Mouse (Mus musculus): Measurements from ENCODE around the gene 1700029I15Rik.
A peak's percentile ranks its signal among the peaks of the same experiment; 100 is the strongest.
"Not testable (repeated sequence)": the region's sequence is repeated elsewhere in the genome, so short reads cannot be mapped to it uniquely, and the experiment has no call there.

1700029I15Rik gene

DNA sequence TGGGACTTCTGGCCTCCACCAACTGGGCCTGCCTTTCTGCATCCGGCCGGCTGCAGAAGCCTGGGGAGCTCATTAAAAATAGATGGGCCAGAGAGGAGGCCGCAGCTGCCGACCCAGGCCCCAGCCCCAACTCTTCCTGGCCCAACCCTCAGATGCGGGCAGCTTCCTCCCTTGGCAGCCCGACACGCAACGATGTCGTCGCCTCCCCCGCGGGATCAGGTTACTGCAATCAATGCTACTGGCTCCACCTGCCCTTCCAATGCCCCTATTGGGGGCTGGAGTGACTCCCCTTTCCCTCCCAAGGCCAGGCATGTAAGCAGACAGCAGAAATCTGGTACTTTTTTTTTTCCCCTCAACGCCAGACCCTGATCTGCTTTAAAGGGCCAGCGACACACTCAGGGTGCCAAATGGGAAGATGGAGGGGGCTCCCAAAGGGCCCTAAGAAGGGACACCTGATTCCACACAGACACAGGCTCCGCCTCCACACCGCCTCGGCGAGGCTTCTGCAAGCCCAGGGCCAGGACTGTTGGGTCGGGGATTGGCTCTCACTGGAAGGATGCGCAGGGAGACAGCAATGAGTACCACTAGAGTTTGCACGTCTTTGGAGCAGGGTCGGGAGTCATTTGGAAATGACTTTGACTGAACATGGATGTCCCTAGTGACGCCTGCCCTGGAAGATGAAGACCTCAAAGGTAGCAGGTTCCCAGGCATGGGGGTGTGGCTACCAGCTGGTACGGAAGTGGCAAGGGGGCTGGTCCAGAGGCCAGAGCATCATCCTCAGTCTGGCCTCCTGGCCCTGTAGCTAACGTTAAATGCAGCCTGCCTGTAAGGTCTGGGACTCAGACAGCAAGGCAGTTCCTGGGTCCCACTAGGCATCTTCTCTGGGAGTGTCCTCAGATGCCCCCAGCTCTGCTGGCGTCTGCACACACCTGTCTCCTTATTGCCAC is 10.3 kb downstream of the 1700029I15Rik start:
- DNase-seq (ENCODE audit: low spot score), result no peak

DNA sequence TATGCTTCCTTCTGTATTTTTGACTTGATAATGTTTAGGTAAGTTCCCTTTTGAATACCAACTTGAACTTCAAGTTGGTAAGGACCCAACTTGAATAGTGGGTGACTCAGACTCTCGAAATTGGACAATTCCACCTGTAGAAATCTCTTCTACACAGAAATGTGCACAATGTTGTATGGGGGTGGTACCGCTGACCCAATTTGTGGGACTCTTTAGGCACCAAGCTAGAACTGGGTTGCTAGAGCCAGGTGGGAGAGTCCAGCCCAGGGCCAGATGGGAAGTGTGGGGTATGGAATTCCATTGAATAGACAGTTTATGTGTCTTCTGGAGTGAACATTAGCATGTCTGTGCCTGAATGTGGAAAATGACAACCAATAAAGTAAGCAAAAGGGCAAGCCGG is 13.2 kb downstream of the 1700029I15Rik start:
- no peak for DNase-seq (ENCODE audit: low spot score)

DNA sequence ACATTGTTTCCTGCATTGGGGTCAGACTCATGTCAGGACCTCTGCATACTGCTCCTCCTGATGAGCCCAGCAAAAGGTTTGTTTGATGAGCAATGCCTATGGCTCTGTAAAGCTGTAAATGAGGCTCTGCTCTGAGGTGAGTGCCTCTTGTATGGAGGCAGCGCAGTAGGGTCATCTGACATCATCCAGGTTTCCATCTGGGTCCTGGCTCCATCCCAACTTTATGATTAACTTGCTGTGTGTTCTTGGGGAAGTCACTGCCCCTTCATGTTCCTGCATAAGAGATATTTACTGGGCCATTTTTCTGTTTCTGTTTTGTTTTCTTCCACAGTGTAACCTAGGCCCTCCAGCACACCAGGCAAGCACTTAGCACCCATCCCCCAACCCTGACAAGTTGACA is 15.1 kb downstream of the 1700029I15Rik start:
- DNase-seq (ENCODE audit: low spot score), result no peak

DNA sequence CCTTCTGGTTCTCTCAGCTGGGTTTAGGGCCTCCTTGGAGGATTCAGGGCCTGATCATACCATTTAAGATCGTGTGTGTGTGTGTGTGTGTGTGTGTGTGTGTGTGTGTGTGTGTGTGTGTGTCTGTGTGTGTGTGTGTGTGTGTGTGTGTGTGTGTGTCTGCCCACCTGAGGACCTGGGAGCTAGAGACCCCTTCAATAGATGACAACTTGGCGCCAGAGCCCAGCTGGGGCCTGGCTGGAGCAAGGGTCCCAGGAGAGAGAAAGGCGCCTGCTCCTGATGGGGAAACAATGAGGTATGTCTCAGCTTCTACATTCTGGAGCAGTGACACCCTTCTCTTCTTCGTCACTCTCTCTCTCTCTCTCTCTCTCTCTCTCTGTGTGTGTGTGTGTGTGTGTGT is 17.5 kb downstream of the 1700029I15Rik start:
- DNase-seq (ENCODE audit: low spot score), result not testable (repeated sequence)

DNA sequence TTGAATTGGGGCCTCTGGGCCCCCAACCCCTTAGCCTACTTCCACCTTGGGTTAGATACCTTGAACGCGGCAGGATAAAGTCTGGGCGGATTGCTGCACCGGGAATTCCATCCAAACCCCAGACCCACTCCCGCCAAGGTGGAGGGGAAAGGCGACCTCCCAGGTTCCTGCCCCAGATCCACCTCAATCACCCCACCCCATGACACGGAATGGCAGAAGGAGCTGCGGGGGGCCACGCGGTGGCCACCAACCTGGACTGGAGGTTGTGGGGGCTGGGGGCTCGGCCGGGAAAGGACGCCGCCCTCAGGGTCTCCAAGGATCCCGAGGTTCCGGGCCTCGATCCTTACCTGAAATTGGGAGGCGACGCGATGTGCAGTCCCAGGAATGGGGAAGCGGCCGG is 18.3 kb downstream of the 1700029I15Rik start:
- no peak for DNase-seq (ENCODE audit: low spot score)

DNA sequence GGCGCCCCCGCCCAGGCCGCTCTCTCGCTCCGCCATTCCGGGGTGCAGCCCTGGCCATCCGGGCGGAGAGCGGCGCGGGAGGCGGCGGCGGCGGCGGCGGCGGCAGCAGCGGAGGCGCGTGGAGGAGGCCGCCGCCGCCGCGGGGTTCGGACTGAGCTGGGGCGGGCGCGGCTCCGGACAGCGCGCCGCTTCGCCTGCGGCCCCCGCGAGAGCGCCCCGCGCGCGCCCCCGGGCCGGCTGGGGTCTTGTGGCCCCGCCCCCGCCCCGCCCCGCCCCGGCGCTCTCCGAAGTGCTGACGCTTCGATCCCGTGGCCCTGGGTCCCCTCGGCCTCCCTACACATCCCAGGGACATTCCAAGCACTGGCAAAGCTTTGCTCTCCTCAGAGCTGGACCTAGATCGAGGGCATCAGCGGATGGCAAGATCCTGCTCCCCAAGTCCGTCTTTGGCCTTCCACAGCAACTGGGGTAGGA is 18.8 kb downstream of the 1700029I15Rik start, which contains the start of gene Mapk8ip1:
Gene Mapk8ip1 (minus strand): TSS at position 173 of the 471 bp plus-strand sequence.
- no peak for DNase-seq (ENCODE audit: low spot score)

DNA sequence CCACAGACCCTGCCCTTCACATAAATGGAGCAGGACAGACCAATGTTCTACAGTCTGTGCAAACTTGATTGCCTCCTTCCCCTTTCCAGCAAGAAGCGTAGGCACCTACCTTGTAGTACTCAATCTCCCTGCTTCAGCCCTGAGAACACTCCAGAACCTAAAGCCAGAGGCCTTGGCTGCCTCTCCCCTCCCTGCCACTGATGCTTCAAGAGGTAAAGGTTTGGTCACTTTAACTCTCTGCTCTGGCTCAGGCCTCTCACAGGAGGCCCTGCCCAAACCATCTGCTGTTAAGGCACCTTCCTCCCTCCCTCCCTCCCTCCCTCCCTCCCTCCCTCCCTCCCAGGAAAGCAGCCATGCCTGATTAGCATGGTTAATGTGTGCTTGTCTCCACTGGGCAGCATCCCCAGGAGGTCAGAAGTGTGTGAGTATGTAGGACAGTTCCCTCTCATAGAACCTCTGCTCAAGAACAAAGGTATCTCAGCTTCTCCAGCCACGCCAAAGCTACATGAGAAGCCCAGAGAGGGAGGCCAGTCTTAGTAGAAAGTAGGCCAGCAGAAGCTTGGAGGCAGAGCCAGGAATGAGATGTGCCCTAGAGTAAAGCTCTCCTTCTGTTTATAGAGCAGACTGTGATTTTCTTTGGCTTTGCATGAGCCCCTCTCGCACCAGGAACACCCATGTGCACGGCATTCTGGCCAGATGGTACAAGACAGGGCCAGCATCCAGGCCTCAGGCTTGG is 20.4 kb downstream of the 1700029I15Rik start:
- DNase-seq (ENCODE audit: low spot score), result no peak

DNA sequence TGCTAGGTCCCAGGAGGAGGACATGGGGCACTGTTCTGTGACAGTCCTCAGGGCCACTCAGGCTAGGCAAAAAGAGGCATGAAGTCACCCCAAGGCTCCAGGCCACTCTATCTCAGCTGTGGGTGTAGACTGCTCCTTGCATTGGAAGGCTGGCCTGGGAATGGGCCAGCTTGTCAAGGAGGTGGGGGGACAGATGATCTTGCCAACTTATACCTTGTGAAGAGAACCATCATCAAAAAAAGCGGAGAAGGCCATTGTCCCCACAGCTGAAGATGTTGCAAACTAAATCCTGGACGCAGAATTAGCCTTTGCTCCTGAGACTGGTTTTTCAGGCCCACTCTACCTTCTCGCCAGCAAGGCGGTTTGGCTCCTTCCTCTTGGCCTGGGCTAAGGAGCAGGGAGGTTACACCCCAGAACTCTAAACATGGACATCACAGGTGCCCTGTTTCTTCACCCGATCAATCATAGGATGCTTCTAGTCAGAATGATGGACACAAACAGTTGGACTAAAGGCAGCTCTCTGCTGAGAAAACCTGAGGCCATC is 21.5 kb downstream of the 1700029I15Rik start:
- no peak for DNase-seq (ENCODE audit: low spot score)

DNA sequence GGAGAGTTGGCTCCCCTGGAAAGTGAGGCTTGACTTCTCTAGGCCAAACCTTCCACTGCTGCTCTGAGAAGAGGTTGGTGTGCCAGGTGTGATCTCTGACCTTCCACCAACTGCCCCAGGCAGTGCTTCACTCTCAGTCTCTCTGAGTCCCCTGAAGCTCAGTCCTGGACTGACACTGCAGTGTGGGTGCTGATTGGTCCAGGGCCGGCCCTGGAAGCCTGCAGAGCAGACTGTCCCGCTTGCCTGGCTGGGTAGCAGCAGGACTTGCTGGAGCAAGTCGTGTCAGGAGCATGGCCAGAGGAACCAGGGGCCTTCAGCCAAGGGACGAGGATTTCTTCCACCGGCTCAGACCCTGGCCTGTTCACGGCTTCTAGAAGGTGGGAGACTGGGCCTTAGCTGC is 22.4 kb downstream of the 1700029I15Rik start:
- no peak for DNase-seq (ENCODE audit: low spot score)

DNA sequence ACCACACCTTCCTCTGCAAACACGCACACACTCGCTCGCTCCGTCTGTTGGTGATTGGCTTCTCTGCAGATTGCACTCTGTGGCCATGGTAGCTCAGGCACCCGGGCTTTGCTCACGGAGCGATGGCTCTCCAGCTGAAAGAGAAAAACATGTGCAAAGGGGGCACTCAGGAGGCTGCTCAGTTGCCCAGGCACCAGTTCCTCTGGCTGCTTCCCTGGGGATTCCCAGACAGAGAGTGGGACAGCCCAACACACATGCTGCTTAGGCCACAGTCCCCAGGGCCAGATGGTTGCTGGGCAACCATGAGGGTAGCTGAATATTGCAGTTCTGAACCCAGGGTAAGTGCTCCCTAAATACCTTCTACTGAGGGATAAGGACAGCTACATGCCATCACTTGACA is 23.3 kb downstream of the 1700029I15Rik start:
- DNase-seq (ENCODE audit: low spot score), result no peak

DNA sequence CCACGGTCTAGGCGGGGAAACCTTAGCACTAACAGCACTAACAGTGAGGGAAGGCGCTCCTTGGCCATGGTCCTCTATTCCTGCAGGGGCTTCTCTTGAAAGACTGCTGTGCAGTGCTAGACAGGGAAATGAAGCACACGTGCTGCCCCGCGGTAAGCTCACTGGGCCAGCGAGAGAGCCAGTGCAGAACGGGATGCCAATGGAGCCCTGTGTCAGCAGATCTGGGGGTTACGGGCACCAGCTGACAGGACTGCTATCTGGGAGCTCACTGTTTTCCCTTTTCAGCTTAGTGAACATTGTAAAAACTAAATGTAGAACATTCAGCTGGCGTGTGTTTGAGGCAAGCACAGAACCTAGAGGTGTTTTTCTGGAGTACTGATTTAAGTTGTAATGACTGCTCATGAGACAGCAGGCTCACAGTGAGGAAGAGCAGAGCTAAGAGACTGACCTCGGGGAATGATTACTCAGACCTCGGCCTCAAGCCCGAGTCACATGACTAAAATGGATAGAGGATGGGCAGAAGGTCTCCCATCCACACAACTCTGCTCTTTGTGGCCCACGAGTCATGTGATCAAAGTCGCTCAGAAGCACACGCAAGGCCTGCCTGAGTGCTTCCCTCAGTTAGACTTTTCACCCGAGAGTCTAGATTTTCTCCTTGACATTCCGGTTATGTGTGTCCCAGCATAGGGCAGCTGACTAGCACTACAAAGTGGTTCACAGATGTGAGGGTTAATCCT is 26.1 kb downstream of the 1700029I15Rik start:
- DNase-seq (ENCODE audit: low spot score), result no peak

DNA sequence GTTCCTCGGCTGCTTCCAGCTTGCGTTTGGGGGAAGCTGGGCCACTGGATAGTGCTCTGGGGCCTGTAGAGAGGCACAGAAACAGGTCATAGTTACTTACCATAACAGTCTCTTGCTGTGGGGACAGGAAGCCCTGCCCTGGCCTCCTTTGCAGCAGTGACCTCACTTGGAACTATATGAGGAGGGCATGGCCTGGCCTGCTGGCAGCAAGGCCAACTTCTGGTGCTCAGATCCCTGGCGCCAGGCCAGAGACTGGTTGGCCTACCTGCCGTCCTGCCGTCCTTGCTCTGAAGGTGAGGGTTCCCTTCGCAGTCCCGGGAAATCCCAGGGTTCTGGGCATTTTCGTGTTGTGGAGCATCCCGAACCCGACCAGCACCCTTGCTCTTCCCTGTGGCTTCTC is 29.4 kb downstream of the 1700029I15Rik start:
- no peak for DNase-seq (ENCODE audit: low spot score)

DNA sequence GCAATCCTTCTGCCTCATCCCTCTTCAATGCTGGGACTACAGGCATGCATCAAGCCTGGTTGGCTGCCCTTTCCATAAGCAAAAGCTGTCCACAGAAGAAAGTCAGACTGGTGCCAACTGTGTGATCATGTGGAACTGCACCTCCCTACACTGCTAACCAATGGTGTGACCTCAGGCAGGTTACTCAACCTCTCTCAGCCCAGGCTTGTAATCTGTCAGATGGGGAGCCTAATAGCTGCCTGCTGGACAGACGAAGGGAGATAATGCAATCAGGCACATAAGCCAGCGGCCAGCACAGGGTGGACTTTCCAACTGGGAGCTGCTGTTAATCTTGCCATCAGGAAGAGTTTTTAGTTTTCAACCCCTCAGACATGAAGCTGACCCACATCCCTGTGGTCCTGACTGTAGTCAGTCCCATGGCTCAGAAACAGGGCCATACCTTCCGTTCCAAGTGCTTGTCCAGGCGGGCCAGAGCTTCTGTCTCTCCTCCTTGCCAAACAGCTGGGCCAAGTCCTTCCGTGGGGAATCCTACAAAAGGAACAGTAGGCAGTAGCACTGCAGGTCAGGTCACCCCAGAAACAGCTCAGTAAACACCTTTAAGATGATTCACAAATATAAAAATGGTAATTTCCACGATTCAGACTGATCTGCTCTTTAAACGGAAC is 39.5 kb downstream of the 1700029I15Rik start:
- DNase-seq (ENCODE audit: low spot score), result no peak

DNA sequence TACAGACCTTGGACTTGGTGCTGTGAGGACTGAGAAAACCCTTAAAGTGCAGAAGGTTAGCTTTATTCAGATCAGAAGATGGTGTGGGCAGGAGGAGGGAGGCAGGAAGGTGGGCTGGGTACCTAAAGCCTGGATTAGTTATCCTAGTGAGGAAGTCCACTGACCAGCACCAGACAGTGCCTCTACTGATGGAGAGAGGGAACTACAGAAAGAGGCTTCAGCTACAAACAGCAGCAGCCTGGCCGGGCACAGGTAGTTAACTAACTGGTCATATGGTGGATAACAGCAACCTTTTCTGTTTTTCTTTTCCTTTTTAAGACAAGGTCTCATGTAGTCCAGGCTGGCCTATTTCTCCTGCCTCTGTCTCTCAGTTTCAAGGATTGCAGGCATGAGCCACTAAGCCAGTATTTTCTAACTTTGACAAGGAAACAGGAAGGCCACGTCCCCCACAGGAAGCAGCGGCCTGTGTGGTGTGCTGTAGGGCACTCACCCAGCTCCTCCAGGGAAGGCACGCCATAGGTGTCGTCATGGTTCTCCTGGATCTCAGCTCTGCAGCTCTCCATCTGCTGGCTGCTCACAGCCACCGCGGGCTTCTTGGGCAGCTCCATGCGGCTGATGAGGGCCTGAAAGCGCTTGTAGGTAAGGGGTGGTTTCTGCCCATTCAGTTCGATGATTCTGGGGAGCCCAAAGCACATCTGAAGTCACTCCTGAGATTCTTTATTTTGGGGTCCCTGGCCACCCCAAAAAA is 40.2 kb downstream of the 1700029I15Rik start:
- no peak for DNase-seq (ENCODE audit: low spot score)

DNA sequence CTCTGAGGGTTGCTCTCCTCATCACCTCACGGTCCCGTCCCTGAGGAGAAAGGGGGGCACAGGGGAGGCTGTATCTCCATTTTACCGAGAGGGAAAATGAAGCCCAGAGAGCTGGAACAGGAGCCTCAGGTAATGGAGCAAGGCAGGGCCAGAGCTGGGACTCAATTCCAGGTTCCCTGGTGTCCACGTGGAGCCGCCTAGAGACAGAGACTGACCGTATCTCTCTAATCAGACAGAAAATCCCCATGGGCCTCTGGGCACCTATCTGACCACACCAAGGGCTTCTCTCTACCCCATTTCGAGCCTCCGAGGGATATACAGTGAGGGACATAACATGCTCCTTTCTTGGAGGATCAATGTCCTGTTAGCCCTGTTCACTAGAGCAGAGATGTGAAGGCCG is 40.8 kb downstream of the 1700029I15Rik start:
- DNase-seq (ENCODE audit: low spot score), result no peak

DNA sequence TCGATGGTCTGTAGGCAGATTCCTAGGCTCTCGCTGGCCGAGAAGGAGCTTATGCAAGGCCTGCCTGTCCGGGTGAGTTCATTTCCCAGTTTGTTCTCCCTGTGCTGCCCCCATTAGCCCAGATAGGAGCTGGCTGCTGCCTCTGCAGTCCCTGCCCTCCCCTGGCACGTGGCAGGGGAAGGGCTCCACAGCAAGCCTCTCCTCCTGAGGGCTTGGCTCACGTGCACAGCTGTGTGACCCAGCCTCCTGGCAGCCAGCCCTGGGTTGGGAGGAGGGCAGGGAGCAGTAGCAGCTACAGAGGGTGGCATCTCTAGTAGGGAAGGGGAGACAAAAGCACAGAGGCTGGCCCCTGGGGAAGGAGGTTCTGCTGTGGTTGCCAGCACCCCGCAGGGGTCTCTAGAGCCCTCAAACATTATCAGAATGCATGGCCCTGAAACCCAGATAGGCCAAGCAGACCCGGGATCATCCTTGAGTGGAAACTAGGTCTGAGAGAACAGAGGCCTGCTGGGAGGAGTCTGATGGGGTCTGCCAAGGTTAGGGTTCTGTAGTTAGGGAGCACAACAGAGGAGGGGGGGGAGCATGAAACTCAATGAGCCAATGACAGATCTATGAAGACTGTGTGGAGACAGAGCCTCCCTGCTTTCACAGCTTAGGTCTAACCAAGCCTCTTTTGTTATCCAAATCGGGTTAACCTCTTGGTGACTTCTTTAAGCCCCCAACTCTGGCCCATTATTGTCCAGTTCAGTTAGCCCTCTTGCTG is 41.5 kb downstream of the 1700029I15Rik start:
- DNase-seq (ENCODE audit: low spot score), result peak; percentile 95

DNA sequence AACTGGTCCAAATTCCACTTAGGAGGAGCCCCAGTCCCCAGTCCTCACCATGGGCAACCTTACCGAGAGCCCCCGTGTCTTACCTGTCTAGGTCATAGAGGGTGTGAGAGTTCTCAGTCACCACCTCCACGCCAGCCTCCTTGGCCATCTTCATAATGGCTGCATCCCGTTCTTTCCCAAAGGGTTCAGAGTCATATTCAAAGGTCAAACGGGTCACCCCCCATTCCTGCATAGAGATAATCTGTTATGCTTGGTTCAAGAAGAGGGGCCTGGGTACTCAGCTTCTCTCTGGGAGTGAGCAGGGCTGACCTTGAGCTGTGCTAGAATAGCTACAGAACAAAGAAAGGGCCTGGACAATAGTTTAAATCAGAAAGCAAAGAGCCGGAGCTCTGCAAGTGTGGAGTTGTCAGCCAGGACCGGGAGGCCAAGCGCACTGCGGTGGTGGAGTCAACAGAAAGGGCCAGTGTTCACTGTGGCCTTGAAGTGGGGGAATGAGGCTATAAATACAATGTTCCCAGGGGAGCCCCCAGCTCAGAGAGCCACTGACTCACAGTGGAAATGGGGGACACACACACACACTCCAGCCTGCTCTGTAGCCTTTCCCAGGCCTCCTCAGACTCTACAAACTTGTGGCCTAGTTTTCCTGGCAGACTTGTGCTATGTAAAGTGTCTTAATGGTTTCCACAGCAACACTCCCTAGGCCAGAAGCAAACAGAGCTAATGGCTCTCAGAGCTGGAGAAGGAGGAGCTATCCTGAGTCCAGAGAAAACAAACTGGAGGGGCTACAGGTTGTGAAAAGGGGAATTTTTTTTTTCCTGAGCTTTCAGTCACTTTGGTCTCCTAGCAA is 42.3 kb downstream of the 1700029I15Rik start:
- peak; percentile 69 for DNase-seq (ENCODE audit: low spot score)

DNA sequence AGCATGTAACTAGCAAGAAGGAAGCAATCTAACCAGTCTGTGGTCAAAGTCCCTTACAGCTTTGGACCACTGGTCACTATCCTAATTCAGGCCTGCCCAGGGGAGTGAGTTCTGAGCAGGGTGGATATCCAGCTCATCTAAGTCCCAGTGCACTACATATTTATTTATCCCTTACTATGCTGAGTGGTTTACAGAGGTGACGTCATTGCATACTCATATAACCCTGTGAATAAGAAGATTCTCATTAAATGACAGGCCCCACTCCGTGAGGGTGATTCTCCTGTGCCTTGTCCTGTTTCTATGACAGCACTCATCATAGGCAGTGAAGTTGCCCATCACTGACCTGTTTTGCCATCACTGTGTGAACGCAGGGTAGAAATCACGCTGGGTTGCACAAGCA is 43.0 kb downstream of the 1700029I15Rik start:
- no peak for DNase-seq (ENCODE audit: low spot score)

DNA sequence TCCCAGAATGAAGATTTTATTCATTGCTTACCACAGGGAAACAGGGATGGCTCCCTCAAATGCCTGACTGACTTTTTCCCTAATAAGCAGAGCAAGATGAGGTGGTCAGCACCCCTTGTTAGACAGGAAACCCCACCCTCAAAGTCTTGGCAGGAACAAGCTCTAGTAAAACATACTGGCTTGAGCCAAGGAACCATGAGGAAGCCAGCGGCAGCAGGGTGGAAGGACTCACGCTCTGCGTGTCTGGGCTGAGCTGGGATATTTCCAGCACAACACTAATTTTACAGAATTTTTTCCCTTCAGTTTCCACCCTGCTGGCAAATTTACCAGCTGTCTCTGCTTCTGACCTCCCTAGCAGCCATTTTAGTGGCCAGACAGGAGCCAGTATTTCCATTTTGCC is 44.1 kb downstream of the 1700029I15Rik start:
- no peak for DNase-seq (ENCODE audit: low spot score)

Data from testis, postnatal 10 days (tissue).